Mouse (Mus musculus): ENCODE data around the gene Espn.
A peak's percentile ranks its signal among the peaks of the same experiment; 100 is the strongest.

Espn gene

DNA sequence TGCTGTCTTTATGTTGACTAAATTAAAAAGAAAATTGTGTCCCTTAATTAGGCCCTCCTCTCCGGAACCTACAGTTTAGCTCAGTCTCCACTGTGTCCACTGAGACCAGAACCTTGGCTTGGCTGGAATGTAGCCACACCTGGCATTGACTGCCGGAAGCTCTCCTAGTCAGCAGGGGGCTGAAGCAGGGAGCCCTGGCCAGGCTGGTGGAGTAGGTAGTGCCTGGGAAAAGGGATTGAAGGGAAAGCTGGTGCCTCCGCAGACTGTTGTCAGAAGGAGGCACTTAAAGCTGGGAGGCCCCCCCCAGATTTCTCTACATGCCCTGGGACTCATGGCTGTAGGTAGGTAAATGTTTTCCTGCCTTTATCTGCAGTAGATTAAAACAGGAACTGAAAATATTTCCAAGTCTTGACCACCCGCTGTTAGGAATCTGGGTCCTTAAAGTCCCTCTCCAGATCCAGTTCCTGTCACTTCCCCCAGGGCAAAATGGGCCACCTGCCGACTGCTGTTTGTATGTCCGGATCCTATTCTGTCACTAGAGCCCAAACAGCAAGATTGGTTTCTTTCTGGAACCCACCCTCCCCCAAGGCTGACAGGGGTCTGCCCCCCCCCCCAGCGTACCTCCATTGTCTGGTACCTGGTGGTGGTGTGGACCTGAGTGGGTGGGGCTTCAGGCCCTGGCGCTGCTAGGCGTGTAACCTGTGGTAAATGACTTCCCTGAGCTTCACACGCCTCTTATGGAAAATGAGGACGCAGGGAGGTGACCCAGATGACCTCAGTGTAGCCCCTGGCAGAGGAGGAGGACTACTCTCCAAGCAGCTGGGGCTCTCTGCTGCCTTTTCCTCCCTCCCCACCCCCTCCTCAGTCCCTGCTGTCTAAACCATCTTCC is 54.0 kb downstream of the Espn start:
- no peak for ATAC-seq (ENCODE audit: low TSS enrichment)

DNA sequence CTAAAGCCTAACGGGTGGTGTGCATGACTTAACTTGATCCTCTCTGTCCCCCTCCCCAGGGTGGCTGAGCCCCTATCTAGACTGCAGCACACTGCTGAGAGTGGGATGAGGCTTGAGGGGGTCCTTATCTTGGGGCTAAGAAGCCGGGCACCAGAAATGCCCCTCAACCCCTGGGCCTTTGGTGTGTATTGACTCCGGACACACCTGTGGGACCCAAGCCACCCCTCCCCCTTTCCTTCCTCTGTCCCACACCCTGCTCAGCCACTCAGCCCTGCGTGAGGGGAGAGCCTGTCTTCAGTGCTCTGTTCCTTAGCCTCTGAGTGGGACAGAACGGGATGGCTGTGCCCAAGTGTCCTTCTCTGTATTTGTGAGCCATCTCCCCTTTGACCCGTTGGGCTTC is 55.2 kb downstream of the Espn start:
- ATAC-seq (ENCODE audit: low TSS enrichment) = no peak

GRCm38 (mm10) chr4:152095937-152096910 is 55.9 kb downstream of the Espn start:
- no peak for ATAC-seq (ENCODE audit: low TSS enrichment)

DNA sequence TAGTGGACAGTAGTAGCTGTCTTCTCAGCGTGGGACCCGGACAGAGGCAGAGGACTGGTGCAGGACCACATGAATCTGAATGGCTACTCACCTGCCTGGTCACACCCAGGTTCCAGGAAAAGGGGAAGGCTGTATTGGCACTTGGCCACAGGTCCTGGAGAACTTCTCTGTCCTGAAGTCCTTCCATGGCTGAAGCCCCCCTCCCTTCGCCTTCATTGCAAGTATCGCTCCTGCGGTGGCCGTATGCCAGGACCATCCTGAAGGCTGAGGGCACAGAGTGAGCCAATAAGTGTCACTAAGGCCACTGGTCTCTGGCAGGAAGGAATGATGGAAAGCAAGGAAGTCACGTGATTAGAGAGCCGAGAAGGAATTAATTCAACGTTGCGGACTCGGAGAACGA is 57.9 kb downstream of the Espn start:
- ATAC-seq (ENCODE audit: low TSS enrichment) = no peak

- ATAC-seq (ENCODE audit: low TSS enrichment) = peak; percentile 35
Observed at GRCm38 (mm10) chr4:152092751-152093293, 59.3 kb downstream of the Espn start.

GRCm38 (mm10) chr4:152090191-152090590 is 62.0 kb downstream of the Espn start:
- no peak for ATAC-seq (ENCODE audit: low TSS enrichment)

GRCm38 (mm10) chr4:152088556-152089120 is 63.5 kb downstream of the Espn start:
- ATAC-seq (ENCODE audit: low TSS enrichment) = peak; percentile 62

GRCm38 (mm10) chr4:152088133-152088532 is 64.0 kb downstream of the Espn start:
- ATAC-seq (ENCODE audit: low TSS enrichment) = peak; percentile 13; the same call in 1 of the 2 replicates

DNA sequence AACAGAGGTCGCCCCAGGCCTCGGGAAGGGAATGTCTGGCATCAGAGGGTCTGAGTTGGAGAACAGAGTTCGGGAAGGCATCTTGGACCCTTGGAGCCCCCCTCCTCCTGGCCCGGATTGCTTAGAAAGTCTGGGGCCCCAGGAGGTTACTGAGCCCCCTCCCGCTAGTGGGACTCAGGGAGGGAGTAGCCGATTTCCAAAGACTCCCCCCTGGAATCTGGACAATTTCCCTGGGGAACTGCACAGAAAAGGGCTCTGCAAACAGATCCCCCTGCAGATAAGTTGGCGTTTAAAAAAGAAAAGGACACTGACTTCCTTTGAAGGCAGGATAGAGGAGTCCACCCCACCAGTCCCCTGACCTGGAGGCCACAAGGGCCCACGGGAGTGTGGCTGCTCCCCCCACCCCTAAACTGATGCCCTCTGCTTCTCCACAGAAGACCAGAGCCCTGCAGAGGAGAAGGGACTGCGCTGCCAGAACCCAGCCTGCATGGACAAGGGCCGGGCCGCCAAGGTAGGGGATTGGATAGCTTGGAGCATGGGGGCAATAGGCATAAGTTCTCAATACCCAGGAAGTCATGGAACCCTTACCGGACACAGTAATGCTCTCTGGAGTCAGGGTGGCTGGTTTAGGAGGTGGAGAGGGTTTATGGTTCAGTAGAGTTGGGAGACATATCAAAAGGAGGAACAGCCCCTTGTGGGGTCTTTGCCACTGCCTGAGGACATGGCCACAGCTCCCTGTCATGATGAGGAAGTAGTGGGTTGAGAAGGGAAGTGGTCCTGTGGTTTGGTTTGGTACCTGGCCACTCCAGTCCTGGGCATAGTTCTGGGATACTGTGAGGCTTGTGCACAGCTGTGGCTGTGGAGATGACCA is 64.7 kb downstream of the Espn start:
- ATAC-seq (ENCODE audit: low TSS enrichment) = no peak

- ATAC-seq (ENCODE audit: low TSS enrichment) = peak; percentile 31
Observed at GRCm38 (mm10) chr4:152086505-152087210, 65.5 kb downstream of the Espn start.

GRCm38 (mm10) chr4:152084616-152085015 is 67.6 kb downstream of the Espn start:
- ATAC-seq (ENCODE audit: low TSS enrichment) = no peak

- ATAC-seq (ENCODE audit: low TSS enrichment) = no peak
Observed at GRCm38 (mm10) chr4:152083611-152084220, 68.5 kb downstream of the Espn start.

DNA sequence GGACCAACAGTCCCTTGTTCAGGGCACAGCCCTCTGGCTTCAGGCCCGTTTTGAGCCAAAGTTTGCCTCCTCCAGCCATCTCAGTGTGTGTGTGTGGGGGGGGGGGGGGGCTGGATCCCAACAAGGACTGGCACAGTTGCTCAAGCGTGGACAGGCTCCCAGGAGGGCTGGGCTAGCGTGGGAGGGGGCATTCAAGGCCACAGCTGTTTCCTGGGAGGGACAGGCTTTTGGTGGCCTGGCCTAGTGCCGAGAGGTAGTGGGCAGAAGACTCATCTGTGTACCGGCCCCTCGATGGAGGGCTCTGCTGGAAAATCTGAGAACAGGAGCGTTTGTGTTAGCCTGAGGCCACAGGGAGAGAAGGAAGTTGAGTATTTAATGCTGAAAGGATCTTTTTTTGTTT is 72.2 kb downstream of the Espn start:
- ATAC-seq (ENCODE audit: low TSS enrichment) = no peak

DNA sequence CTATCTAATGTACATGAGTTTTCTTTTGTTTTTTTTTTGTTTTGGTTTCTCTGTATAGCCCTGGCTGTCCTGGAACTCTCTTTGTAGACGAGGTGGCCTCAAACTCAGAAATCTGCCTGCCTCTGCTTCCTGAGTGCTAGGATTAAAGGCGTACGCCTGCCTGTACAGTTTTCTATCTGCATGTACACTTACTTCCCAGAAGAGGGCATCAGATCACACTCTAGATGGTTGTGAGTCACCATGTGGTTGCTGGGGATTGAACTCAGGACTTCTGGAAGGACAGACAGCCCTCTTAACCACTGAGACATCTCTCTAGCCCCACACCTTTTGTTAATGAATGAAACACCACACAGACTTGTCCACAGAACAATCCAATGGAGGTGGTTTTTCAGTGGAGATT is 72.9 kb downstream of the Espn start:
- no peak for ATAC-seq (ENCODE audit: low TSS enrichment)

DNA sequence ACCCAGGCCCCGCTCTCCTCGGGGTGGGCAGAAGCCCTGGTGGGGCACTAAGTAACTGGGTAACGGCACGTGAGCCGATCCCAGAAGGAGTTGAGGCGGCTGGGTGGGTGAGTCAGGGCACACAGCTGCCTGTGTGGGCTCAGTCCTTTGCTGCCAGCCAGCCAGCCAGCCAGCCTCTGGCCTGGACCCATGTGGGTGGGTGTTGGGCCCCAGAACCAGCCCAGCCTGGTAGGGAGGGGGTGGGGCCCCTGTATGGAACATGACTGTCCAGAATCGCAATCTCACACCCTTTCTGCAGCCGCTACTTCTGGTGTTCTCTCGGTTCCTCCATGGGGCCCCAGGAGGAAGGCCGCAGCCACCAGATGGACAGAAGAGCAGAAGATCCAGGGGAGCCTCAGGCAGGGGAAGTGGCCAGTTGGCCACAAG is 74.1 kb downstream of the Espn start:
- ATAC-seq (ENCODE audit: low TSS enrichment) = peak; percentile 50; the same call in 1 of the 2 replicates

- ATAC-seq (ENCODE audit: low TSS enrichment) = no peak
Observed at GRCm38 (mm10) chr4:152077191-152077590, 75.0 kb downstream of the Espn start.

- no peak for ATAC-seq (ENCODE audit: low TSS enrichment)
Observed at GRCm38 (mm10) chr4:152074548-152074947, 77.6 kb downstream of the Espn start.

- no peak for ATAC-seq (ENCODE audit: low TSS enrichment)
Observed at GRCm38 (mm10) chr4:152073715-152074114, 78.5 kb downstream of the Espn start.

- no peak for ATAC-seq (ENCODE audit: low TSS enrichment)
Observed at GRCm38 (mm10) chr4:152072655-152073054, 79.5 kb downstream of the Espn start.

Measured in frontal cortex, adult (tissue).